Mouse (Mus musculus): ENCODE data around the gene Olfr573-ps1.

- TF ChIP-seq EP300 (IDR thresholded peaks at IDR 0.05) (no peak), CTCF (IDR thresholded peaks at IDR 0.05) (peak; percentile 74)
Measured at GRCm38 (mm10) chr7:102919632-102920031, 22.7 kb downstream of the Olfr573-ps1 start.

Data from lung, postnatal 0 days (tissue).